Mouse (Mus musculus): ENCODE results near the gene Lrit2.
A peak's percentile ranks its signal among the peaks of the same experiment; 100 is the strongest.

The Lrit2 gene

GRCm38 (mm10) chr14:37112931-37113330 is 45.2 kb downstream of the Lrit2 start:
- peak; percentile 13 for DNase-seq

- DNase-seq = no peak
Measured at GRCm38 (mm10) chr14:37113922-37114321, 46.2 kb downstream of the Lrit2 start, which contains the start of gene 2610528A11Rik. Gene 2610528A11Rik (minus strand): TSS chr14:37114022.

GRCm38 (mm10) chr14:37119233-37119632 is 51.5 kb downstream of the Lrit2 start:
- no peak for DNase-seq
